Mouse (Mus musculus) retina, embryonic 14.5 days (tissue): ENCODE data around the gene Mnd1.

Experiments used
- DNase-seq: peaks from one replicate; pipeline ENCODE4 v3.0.0-alpha.2; 2015; ENCODE audit warnings: low spot score

The Mnd1 gene

DNA sequence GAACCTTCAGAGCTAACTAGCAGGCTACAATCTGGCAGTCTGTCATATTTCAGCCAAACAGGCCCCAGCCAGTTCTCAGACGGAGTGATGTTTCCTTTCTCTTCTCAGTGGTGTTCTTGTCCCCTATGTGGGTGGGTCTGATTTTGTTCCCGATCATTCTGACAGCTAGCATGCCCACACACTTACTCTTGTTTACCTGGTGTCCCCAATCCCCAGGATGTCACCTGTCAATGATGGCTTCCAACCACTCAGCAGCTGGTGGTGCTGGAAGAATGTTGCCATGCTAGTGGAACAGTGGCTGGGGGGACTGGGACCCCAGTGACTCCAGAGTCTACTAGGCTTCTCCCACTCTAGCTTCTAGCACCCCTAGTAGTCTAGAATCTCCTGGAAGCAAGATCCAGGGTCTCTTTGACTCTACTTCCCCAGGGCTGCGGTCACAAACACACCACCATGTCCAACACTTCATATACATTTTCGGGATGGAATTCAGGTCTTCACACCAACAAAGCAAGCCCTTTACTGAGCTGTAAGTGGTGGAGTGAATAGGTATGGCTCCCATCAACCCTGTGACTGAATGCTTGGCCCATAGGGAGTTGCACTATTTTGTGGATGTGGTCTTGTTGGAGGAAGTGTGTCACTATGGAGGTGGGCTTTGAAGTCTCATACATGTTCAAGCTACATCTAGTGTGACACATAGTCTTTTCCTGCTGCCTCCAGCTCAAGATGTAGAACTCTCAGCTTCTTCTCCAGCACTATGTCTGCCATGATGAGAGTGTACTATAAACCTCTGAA, 2.2 kb upstream of the Mnd1 start:
- no peak for DNase-seq

DNA sequence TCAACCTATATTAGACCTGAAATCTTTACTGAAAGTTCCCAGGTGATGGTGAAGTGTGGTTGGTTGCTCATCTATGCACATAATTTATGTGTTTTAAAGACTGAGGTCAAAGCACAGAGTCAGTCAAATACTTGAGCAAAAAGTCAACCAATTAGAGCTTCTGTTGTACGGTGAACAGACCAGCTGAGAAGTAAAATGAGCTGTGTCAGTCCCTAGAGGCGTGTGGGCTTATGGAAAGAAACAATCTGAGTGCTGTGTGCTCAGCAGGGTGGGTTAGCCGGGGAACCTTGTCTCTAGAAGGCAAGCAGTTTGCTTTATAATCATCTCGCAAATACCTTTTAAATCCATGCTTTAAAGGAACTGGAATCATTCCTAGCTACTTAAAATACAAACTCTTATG, 1.4 kb upstream of the Mnd1 start:
- no peak for DNase-seq

DNA sequence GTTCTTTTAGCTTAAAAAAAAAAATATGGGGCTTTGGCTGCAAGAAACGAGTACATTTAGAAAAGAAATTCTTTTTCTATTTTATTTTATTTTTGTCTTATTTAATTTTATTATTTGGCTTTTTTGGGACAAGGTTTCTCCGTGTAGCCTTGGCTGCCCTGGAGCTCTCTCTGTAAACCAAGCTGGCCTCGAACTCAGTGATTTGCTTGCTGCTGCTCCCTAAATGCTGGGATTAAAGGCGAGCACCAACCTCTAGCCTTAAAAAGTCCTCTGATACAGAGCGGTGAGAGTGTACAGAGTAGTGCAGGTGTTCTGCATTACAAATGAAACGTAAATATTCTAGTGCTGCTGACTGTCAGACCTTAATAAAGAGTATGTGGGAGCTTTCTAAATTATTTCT, 519 bp upstream of the Mnd1 start:
- DNase-seq = no peak

- no peak for DNase-seq
Observed at GRCm38 (mm10) chr3:84155146-84155545, 440 bp downstream of the Mnd1 start.

- DNase-seq = no peak
Observed at GRCm38 (mm10) chr3:84154721-84155141, 855 bp downstream of the Mnd1 start.

DNA sequence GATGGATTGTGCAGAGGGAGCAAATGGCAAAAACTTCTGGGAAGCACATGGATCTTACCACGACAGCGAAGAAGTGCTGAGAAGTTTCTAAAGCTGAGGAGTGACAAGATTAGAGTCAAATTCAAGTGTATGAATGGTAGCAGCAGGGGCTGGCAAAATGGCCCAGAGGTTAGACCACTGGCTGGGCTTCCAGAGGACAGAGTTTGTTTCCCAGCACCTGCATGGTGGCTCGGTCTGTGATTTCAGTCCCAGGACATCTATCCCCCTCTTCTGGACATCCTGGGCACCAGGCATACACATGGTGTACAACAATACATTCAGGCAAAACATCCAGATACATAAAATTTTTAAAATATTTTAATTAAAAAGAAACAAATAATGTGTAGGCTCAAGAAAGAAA, 5.8 kb downstream of the Mnd1 start:
- no peak for DNase-seq

DNA sequence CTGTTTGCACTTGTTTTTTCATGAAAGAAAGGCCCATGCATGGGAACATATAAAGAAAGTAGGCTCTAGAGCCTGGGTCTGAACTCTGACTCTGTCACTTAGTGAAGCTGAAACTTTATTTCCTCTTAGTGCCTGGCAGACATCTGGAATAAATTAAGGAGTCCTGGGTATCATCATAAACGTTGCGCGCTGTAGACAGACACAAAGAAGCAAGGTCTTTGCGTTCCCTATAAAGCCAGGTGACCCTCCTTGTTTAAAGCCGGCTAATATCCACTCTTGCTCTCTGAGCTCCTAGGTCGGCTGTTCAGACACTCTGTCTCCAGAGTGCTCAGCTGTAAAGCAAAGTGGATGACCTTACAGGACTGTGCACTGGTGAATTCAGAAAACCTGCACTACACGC, 14.6 kb downstream of the Mnd1 start:
- DNase-seq = no peak

- DNase-seq = no peak
Observed at GRCm38 (mm10) chr3:84136509-84136908, 19.1 kb downstream of the Mnd1 start.

DNA sequence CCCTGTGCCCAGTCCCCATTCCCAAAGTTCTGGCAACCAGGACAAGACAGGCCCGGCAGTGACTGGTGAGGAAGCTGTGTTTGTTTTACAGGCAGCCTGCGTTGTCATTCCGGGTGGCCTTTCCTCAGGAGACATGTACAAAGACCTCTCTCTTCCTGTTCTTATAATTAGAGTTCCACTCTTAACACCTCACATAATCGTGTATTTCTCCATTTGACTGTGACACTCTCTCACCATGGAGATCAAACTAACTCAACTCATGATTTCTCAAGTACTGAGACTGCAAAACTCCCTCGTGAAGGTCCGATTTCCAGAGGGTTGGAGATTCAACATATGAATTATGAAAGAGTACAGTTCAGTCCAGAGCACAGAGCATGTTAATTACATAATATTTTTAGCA, 19.7 kb downstream of the Mnd1 start:
- no peak for DNase-seq

GRCm38 (mm10) chr3:84135387-84135786, 20.2 kb downstream of the Mnd1 start:
- DNase-seq = no peak

- no peak for DNase-seq
Observed at GRCm38 (mm10) chr3:84131369-84131768, 24.2 kb downstream of the Mnd1 start.

DNA sequence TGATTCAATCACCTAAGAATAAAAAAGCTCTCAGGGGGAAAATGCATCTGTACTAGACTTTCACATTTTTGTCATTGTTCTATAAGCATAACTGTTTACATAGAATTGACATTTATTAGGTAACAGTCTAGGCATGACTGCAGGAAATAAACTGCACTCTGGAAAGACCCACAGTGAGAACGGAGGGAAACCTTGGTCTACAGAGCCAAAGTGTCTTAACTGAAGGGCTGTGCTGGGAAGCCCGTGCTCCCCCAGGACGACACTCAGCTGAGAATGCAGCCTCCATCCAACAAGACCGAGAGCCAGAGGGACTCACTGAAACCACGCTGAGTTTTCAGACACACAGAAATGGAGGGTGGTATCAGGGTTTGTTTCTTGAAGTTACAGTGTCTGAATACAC, 24.8 kb downstream of the Mnd1 start:
- no peak for DNase-seq

DNA sequence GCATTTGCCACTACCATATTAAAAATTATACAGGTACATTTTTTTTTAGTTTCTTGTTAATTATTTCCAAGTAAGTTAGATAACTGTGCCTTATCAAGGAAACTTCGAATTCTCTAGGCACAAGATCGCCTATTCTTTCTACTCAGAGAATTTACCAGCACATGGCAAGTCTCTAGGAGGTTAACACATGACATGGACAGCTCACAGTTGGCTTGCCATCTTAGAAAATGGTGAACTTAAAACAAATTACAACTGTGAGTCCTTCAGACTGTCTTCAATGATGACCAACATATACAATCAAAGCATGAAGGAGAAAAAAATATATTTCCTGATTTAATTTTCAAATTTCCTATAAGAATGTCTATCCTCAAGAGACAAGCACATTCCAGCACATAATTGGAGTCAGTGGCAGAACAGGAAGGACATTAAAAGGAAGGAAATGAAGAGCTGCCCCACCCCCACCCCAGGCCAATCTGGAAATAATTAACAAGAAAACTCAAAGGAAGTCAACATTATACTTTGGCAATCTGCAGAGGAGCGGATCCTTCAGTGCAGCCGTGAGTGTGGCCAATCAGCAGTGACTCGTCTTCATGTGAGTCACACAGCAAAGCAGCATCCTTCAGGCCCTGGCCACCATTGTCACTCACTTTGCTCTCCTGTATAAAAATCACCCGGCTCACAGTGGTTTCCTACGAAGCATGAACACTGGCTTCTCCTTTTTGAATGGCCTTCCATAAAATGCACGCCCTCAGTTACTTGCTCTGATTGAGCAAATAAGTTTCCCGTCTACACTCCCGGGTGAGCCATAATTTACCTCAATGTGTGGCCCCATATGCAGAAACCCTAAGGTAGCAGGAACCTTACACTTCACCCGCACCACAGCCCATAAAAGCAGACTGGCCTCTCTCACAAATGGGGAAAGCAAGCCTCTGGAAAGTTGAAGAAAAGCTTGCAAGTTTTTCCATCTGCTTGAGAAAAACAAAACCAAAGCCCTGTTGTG, 26.4 kb downstream of the Mnd1 start:
- no peak for DNase-seq

DNA sequence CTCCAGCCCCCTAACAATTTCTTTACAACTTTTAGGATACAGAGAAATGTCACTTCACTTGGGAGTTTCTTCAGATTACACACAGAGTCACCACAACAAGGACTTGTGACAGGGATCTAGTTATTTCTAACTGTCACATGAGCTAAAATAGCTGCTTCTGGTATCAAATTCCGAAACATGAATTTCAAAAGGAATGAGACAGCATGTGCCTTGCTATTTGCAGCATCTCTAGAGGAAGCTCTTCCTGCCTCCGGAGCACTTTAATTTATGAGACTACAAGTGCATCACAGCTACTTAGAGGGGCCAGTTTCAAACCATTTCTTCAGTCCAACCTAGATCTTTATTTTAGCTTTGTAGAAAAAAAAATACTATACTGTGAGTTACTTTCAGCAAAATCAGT, 28.2 kb downstream of the Mnd1 start:
- DNase-seq = no peak

DNA sequence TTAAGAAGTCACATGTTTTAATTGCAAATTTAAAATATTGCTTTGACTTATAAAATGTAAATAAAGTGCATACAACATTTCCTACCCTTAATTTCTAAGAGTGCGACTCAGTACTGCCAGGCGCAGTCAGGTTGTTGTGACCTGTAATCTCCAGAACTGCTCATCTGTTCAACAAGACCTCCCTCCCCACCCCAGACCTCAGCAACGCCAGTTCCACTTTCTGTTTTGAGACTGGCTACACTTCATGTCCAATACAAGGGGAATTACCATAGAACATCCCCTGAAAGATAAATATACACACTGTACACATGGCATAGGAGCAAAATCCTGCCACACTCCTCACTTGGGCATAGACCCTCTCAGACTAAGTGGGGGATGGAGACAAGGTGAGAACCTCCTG, 28.9 kb downstream of the Mnd1 start:
- DNase-seq = no peak

GRCm38 (mm10) chr3:84125704-84126289, 29.8 kb downstream of the Mnd1 start:
- no peak for DNase-seq

DNA sequence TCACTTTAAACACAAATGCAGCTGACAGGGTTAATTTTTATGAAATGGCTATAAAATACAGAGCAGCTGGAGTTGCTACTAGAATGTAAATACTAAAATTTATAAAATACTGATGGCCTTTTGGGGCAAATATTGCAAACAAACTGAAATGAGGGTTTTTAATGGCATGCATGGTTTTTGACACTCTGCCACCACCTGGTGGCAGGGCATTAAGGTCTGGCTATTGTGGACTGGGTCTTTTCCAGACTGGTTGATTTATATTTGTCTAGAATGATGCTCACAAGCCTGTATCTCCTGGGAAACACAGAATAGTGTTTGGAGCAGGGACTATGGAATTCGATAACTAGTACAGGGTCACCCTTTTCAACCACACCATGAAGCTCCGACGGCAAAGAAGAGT, 32.1 kb downstream of the Mnd1 start:
- DNase-seq = peak; percentile 29

DNA sequence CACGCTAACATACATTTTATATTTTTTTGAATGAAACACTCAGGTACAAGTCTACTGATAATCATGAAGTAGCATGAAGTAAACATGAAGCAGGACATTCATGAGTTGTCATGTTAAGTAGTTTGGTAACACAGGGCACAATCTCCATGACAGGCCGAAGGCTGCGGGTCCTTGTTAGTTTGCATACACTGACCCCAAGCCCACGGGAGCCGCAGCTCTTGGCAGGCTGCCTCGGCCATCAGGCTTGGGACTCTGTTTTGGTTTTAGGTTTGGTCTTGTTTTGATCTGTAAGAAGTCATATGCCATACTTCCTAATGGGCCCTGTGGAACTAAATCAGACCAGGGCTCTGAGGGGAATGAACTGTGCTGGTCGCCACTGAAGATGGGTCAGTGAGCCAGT, 36.9 kb downstream of the Mnd1 start:
- DNase-seq = no peak

GRCm38 (mm10) chr3:84118178-84118577, 37.4 kb downstream of the Mnd1 start:
- DNase-seq = no peak

DNA sequence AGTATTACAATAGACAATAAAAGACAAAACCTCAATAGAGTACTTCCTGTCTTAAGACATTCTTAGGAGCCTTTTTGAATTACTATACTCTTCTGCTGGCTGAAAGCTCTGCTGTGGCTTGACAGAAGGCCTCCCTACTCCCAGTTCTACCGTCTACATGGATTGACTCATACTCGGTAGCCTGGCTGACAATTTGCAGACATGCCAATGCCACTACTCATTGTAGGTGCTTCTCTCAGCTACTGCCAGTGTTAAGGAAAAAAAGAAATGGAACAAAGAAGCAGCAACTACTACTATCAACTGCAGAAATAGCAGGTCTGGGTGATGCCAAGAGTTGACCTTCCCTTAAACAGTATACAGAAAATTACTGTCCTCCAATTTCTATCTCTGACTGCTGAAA, 47.0 kb downstream of the Mnd1 start:
- no peak for DNase-seq

DNA sequence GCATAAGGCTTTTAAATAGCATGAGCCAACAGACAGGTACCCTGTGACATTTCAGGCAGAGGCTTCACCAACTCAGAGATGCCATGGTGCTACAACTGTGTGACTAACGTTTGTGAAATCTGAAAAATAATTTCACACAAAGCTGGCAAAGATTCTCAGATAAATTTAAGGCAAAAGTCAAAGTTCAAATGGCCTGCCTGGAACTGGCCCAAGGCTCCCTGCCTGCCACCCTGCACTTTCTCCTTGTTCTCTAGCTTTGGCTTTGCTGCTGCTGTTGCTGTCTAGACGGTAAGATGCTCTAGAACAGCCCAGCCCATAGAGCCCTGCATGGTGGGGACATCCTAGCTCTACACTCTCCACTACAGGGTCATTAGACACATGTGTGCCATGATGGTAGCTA, 49.5 kb downstream of the Mnd1 start:
- no peak for DNase-seq

- no peak for DNase-seq
Observed at GRCm38 (mm10) chr3:84103536-84103935, 52.0 kb downstream of the Mnd1 start.

DNA sequence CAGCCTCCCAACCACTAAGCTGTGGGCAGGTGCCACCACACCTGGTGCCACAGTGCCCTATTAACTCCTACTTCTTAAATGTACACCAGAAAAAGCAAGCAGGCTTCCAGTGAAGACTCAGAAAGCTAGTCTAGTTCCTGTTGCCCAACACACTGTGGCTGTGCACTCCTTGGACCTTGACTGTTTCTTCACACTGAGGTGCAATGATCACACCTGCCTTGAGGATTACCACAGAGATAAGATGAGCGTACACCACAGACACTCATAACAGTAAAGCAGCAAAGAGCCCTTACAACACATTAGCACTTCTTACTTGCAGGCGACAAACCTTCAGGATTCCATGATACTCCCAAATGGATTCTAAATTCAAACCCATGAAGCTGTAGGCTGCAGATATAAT, 62.7 kb downstream of the Mnd1 start:
- no peak for DNase-seq
